Mouse (Mus musculus): Measurements from ENCODE around the gene Gm21188.
"Not testable (repeated sequence)": the region's sequence is repeated elsewhere in the genome, so short reads cannot be mapped to it uniquely, and the experiment has no call there.

Gene Gm21188

DNA sequence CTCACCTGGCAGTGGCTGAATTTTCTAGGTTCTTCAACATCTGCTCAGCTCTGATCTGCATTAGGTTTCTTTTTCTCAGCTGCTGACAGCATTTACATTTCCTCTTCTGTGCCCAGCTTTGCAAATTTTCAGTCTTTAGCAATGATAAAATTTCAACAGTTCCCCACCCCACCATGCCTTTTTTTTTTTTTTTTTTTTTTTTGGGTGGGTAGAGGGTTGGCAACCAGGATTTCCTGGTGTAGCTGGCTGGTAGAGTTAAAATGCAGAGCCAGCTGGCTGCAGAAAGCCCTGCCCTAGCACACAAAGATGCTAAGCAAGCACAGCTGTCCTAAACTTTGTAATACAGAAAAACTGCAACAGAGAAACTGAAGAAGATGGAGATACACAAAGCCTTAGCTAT is at the start of gene Gm21188:
Gm21188 (minus strand) TSS at position 110 of the 400 bp plus-strand sequence.
- DNase-seq (ENCODE audit: low spot score): not testable (repeated sequence)

DNA sequence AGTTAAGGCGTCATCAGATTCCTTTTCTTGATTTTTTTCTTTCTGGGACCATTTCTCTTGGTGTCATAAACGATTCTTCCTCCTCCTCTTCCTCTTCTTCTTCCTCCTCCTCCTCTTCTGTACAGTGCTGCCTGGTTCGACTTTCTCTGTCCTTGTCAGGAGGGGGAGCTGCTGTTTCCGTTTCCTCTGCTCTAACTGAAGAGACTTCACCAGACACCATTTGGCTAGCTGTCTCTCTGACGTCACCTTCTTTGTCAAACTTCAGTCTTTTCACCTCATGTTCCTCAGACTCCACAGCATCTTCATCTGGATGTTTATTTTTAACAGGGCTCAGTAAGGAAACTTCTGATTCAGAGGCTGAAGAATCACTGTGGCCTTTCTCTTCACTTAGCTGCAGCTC is 47.3 kb upstream of the Gm21188 start:
- DNase-seq (ENCODE audit: low spot score): not testable (repeated sequence)

DNA sequence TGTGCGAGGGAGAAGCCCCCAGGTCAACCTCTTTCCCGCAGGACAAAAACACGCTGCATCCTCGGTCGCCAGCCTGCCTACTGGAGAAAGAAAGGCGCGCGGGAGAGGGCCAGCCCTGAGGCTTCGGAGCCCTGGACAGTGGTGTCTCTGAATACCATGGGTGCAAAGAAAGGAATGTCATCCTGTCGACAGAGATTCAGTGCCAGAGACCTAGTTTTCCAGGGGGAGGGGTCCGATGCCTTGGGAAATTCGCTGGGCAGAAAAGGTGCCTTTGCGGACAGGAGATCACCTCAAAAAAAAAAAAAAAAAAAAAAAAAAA is 44.9 kb upstream of the Gm21188 start:
- DNase-seq (ENCODE audit: low spot score): not testable (repeated sequence)

DNA sequence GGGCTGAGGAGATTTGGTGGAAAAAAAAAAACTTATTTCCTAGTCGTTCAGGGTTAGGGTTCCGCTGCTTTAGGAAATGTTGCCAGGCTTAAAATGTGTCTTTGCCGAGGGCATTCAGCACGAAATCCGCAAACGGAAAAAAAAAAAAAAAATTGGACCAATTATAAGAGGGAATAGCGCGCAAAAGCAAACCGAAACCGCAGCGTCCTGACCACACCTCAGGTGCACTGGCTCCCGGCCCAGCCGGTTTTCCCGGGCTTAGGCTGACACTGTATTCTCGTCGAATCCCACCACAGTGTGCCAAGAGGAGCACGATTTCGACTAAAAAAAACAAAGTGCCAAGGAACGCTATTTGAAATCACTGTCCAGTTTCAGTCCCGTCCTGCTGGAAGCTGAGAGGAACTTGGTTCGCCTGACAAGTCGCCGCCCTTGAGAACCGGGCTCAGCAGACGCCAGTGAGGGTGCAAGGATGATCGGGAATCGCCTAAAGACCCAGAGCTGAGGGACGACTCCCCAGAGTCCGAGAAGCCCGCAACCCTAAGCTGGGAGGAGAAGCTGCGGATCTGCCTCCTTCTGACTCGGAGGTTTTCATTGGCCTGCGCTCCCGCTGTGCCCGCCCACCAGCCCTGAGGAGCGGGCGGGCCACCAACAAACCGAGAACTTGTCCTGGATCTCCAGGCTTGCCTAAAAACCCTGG is 44.4 kb upstream of the Gm21188 start:
- DNase-seq (ENCODE audit: low spot score): not testable (repeated sequence)

DNA sequence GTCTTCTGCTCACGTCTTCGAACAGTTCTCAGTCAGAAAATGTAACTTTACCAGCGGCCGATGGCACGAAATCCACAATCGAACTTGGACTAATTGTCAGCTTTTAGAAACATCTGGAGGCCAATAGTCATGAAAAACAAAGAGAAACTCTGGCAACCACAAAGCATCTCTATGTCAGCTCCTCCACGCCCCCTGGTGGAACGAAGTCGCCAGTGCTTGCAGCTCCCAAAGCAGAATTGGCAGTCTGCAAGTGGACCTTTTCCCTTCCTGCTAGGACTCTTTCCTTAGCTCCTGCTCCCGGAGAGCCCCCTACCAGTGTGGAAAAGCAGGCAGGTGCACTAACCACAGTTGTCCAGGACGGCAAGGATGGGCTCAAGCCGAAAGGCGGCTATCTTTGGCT is 41.0 kb upstream of the Gm21188 start:
- DNase-seq (ENCODE audit: low spot score): not testable (repeated sequence)

DNA sequence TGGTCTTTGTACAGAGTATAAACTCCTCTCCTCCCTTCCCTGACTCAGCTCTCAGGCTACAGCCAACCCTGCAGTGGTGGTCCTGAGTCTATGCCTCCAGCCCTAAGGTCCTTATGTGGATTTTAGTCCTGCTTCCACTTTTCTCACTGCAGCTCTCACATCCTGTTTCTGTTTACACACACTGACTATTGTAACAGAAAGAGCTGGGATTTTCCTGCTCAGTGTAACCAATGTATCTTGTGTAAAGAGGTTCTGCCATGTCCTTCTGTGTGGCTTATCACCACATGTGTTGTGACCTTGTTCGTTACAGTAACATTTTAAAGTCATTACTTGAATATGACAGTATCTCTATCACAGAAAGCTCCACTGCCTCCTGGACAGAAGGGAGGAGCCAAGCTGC is 27.6 kb upstream of the Gm21188 start:
- DNase-seq (ENCODE audit: low spot score): not testable (repeated sequence)

DNA sequence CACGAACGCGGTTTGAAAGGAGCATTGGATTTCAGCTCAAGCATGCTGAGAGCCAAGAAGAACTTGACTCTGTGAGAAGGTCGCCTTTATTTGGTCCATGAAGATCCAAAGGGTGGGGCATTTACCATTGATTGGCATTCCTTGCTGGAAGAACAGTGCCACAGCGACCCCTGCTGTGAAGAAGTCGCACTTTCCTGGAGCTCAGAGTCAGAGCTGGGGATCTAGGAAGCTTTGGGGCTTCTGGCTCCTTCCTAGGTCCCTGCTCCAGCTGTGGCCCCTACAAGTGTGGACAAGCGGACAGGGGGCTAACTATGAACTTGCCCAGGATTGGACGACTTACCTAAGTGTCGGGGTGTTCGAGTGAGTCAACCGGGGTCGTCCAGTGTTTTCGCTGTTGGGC is 18.9 kb upstream of the Gm21188 start:
- not testable (repeated sequence) for DNase-seq (ENCODE audit: low spot score)

DNA sequence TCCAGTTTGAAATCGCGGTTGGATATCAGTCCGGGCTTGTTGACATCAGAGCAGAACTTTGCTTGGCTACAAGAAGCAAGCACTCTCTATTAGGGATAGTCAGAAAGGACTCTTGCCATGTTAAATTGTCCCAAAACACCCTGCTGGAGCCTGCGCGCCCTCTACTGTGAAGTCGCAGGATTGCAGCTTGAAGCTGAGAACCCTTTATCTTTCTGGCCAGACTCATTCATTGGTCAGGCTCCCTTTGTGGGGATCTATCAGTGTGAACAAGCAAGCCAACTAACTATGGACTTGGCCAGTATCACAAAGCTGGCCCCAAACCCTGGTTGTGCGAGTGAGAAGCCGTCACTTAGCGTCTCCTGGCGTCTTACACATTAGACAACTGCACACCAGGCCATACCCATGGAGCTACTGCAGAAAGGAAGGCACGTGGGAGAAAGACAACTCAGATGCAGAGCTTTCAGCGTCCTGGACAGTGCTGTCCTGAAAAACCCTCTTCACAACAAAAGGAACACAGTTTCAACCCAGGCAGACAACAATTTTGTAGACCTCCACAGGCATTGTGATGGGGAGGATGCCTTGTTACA is 18.1 kb upstream of the Gm21188 start:
- DNase-seq (ENCODE audit: low spot score): not testable (repeated sequence)

DNA sequence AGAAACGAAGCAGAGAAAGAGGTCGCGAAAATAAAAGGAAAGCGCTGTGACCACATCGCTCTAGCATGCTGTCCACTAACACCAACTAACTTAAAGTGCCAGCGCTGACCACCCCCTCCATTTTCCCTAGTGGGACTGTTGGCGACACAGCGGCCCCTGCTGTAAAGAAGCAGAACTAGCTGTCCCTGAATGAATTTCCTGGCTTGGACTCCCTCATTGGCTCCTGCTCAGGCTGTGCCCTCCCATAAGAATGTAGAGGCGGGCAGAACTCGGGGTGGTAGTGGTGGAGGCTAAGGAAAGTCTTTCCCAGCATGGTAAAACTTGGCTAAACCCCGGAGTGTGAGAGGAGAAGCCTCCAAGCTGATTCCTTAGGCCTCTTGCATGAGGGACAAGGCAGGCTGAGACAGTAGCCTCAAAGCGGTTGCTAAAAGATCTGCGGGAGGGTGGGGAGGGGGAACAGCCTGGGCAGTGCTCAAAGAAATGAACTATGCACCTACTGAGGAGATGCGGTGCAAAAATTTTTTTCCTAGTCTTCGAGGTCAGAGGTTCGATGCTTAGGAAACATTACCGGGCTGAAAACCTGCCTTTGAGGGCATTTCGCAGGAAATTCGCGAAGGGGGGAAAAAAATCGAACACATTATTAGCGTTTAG is 11.6 kb upstream of the Gm21188 start:
- DNase-seq (ENCODE audit: low spot score): not testable (repeated sequence)

DNA sequence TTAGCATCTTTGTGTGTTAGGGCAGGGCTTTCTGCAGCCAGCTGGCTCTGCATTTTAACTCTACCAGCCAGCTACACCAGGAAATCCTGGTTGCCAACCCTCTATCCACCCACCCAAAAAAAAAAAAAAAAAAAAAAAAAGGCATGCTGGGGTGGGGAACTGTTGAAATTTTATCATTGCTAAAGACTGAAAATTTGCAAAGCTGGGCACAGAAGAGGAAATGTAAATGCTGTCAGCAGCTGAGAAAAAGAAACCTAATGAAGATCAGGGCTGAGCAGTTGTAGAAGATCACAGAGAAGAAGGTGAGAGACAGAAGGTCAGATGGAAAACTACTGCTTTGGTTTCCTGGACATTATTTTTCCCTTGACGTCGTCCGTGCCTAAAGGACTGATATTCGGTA is 10.9 kb upstream of the Gm21188 start:
- DNase-seq (ENCODE audit: low spot score): not testable (repeated sequence)

DNA sequence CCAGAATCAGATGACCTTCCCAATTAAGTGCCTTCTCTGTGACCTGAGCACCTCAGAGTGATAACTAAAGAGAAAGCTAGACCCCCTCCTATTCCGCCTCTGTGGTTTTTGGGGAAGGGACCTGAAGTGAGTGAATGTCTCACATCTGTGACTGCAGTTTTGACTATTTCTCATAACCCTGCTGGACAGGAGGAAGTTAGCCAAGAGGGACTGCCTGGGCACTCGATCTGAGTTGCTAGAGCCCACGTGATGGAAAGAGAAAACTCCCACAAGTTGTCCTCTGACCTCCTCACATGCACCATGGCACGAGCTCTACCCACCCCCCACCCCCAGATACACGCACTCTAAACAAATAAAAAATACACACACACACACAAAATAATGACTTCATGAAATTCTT is 3.4 kb downstream of the Gm21188 start:
- not testable (repeated sequence) for DNase-seq (ENCODE audit: low spot score)

DNA sequence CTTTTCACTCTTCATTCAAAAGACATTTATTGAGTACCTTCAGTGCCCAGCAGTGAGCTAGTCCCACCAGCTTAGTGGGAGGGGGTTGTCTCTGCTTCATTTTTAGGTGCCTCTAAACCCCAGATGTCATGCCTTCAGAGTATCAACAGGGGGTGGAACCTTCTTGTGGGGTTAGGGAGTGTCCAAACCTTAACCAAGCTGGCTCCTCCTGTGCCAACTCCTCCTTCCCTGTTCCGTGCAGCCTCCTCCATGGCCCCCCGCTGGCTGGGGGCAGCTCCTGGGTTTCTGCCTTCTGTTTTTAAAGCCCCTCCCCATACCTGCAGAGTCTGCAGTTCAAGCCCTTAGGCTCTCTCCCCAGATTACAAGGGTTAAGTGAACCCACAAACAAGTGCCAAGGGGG is 3.8 kb downstream of the Gm21188 start:
- not testable (repeated sequence) for DNase-seq (ENCODE audit: low spot score)

DNA sequence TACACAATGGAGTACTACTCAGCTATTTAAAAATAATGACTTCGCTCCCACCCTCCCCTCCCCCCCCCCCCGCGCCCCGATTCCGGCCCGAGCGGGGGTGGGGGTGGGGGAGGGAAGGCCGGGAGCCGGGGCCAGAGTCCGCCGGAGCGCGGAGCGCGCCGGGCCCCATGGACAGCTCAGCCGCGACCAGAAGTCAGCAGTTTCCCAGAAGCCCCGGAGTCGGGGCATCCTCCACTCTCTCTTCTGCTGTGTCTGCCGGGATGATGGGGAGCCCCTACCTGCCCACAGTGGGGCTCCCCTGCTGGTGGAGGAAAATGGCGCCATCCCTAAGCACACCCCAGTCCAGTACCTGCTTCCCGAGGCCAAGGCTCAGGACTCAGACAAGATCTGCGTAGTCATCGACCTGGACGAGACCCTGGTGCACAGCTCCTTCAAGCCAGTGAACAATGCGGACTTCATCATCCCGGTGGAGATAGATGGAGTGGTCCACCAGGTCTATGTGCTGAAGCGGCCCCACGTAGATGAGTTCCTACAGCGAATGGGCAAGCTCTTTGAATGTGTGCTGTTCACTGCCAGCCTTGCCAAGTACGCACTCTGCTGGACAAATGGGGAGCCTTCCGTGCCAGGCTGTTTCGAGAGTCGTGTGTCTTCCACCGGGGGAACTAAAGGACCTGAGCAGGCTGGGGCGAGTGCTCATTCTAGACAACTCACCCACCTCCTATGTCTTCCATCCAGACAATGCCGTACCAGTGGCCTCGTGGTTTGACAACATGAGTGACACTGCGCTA is 5.4 kb downstream of the Gm21188 start:
- not testable (repeated sequence) for DNase-seq (ENCODE audit: low spot score)

DNA sequence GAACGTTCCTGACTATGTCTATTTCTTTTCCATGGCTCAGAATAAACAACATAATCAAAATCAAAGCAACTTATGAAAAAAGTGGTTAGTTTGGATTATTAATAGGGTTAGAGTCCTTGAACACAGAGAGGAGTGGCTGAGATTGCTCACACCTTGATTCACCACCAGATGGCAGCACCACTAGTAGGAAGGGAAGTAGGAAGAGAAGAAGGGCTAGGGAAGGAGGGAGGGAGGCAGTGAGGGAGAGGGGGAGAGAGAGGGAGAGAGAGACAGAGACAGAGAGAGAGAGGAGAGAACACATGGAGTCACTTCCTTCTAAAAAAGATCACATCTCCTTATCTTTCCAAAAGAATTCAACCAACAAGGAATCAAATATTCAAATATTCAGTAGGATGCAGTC is 10.8 kb downstream of the Gm21188 start:
- not testable (repeated sequence) for DNase-seq (ENCODE audit: low spot score)

DNA sequence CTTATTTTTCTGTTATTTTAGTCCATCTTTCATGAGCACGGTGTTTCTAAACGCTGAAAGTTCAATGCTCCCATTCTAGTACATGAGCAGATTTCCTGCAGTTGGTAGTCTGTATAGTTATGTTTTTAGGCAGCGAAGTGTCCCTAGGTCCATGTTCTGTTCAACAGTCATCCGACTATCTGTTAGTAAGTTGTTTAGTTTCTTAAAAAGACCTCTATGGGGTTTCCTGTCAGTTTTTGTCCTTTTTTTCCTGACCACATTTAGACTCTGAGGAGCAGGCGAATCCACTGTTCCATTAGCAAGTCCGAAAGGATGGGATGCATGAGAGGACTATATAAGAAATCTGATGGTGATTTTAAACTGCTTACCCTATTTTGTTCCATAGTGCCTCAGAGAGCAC is 14.1 kb downstream of the Gm21188 start:
- DNase-seq (ENCODE audit: low spot score): not testable (repeated sequence)

DNA sequence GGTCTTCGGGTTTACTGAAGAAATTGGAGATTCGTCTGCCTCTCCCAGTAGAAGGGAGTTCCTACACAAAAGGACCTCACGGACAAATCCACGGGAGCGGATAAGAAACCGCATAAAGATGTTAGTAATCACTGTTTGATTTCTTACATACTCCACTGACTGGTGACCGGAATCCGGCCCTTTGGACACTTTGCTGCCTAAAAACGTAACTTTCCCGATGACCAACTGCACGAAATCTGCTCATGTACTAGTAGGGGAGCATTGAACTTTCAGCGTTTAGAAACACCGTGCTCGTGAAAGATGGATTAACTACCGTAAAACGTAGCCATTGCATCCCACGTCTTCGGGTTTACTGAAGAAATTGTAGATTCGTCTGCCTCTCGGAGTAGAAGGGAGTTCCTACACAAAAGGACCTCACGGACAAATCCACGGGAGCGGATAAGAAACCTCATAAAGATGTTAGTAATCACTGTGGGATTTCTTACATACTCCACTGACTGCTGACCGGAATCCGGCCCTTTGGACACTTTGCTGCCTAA is 15.3 kb downstream of the Gm21188 start:
- not testable (repeated sequence) for DNase-seq (ENCODE audit: low spot score)

DNA sequence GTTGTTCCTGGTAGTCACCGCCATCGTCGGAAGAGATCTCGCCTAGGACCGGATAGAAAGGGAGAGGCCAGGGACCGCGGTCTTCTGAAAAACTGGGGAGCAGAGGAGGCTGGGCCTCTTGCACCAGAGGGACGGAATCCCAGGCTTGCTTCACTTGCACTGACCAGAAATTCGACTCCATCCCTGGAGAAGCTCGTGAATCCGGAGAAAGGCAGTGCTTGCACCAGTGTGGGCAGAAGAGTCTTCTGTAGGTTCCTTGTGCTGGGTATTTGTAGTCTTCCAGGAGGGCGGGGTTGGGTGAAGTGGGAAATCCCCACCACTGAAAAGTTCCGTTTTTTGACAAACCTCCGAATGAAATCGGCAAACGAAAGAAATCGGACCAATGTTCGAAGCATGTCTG is 16.8 kb downstream of the Gm21188 start:
- DNase-seq (ENCODE audit: low spot score): not testable (repeated sequence)

DNA sequence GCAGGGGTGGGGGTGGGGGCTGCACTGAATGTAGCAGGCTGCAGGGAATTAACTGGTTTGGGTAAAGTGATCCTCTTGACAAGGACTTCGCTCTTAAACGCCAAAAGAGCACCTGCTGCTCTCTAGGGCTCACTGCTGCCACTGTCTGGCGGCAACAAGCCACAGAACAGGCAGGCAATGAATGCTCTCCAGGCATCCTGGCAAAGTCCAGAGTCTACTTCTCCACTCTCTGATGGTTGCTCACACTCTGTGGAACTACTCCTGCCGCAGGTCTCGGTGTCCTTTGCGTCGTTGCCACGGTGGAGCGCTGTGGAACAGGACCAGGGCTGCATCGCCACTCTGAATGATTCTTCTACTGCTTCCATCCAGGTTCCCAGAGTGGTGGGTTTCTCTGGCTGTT is 17.4 kb downstream of the Gm21188 start:
- not testable (repeated sequence) for DNase-seq (ENCODE audit: low spot score)

DNA sequence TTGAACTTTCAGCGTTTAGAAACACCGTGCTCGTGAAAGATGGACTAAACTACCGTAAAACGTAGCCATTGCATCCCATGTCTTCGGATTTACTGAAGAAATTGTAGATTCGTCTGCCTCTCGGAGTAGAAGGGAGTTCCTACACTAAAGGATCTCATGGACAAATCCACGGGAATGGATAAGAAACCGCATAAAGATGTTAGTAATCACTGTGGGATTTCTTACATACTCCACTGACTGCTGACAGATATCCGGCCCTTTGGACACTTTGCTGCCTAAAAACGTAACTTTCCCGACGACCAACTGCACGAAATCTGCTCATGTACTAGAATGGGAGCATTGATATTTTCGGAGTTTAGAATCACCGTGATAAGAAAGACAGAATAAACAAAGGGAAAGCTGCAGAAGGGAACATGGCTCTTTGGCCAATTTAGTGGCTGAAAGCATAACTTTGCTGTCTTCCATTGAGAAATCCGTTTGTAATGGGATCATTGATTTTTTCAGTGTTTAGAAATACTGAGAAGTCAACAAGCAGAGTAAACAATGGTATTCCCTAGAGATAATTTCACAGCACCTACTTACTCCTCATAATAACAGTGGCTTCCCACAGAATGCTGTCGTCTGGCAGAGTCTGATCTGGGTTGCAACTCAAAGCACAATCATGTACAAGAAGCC is 18.3 kb downstream of the Gm21188 start:
- not testable (repeated sequence) for DNase-seq (ENCODE audit: low spot score)

DNA sequence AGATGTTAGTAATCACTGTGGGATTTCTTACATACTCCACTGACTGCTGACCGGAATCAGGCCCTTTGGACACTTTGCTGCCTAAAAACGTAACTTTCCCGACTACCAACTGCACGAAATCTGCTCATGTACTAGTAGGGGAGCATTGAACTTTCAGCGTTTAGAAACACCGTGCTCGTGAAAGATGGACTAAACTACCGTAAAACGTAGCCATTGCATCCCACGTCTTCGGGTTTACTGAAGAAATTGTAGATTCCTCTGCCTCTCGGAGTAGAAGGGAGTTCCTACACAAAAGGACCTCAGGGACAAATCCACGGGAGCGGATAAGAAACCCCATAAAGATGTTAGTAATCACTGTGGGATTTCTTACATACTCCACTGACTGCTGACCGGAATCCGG is 20.3 kb downstream of the Gm21188 start:
- DNase-seq (ENCODE audit: low spot score): not testable (repeated sequence)

DNA sequence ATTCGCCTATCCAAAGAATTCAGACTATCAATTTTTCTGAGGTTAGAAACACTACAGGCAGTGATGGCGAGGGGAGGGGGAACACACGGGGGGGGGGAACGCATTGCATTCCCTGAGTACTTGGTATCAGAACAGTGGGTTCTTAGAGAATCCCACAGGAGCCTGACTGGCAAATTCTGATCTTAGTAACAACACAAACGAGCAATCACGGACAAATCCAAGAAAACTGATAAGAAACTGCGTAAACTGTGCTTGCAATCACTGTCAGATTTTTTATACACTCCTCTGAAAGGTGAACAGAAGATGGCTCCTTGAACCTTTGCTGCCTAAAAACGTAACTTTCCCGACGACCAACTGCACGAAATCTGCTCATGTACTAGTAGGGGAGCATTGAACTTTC is 24.6 kb downstream of the Gm21188 start:
- DNase-seq (ENCODE audit: low spot score): not testable (repeated sequence)

DNA sequence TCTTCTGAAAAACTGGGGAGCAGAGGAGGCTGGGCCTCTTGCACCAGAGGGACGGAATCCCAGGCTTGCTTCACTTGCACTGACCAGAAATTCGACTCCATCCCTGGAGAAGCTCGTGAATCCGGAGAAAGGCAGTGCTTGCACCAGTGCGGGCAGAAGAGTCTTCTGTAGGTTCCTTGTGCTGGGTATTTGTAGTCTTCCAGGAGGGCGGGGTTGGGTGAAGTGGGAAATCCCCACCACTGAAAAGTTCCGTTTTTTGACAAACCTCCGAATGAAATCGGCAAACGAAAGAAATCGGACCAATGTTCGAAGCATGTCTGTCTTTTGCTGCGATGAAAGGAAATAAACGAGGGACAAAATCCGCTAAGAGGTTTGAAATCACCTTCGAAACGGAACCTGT is 25.1 kb downstream of the Gm21188 start, which contains the start of gene Gm36079:
Gm36079 (minus strand) TSS at position 101 of the 400 bp plus-strand sequence.
- DNase-seq (ENCODE audit: low spot score): not testable (repeated sequence)
